Mouse (Mus musculus): ENCODE data around the gene Trim65.
A peak's percentile ranks its signal among the peaks of the same experiment; 100 is the strongest.

Gene Trim65

DNA sequence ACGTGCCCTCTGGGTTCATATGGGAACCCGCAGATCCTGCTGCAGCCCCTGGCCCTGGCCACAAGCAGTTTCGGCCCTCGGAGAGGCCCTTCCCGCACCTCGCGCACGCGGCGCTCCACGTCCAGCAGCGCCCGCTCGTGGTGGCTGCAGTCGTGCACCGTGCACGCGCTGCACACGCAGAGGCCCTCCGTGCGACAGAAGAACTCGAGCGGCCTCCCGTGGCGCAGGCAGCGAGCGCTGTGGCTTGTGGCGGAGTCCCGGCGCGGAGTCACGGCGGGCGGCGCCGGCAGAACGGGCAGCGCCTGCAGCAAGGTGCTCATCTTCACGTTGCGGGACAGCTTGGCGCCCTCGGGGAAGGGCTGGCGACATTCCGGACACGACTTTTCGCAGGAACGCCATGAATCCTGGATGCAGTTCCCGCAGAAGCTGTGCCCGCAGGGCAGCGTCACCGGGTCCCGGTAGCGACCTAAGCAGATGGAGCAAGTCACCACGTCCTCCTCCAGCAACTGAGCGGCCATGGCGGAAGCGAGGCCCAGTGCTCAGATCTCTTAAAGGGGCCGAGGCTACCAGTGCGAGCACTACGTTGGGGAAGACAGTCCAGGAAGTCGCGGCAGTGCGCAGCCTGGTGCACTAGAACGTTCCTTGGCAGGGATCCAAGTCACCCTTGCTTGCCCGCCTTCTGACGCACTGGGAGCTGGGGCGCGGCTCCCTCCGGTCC lies at the start of gene Trim65:
Gene Trim65, minus strand, starts transcription at position 641 of the 718 bp plus-strand sequence.
- peak; percentile 81 to 91 for DNase-seq (ENCODE audit: low spot score in 2 of 2)

DNA sequence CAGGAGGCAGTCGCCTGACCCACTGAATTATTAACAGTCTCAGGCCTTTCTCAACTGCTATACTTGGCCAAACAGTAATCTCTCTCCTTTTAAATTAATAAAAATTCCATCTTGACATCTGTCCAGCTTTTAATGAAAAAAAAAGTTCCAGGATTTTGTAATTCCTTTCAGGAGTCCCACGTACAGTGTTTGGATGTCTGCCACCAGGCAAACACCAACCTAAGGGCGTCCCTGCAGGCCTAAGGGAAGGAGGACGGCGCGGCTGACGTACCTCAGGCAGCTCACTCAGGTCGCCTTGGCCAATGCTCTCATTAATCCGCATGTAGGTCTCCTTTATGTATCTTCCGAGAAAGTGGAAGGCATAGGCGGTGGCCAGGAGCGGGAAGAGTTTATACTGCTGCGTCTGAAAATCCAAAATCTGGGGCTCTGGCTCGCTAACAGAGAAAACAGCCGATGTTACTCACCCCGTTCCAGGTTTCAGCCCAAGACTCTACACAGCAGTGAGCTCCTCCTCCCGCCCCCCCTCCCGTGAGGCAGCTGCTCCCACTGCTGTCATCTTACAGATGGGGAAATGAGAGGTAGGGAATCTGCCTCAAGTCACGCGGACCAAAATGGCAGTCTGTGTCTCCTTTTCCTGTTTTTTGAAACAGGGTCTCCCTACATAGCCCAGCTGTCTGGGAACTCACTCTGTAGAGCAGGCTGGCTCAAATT lies 47.6 kb upstream of the Trim65 start:
- no peak for DNase-seq (ENCODE audit: low spot score in 2 of 2)

DNA sequence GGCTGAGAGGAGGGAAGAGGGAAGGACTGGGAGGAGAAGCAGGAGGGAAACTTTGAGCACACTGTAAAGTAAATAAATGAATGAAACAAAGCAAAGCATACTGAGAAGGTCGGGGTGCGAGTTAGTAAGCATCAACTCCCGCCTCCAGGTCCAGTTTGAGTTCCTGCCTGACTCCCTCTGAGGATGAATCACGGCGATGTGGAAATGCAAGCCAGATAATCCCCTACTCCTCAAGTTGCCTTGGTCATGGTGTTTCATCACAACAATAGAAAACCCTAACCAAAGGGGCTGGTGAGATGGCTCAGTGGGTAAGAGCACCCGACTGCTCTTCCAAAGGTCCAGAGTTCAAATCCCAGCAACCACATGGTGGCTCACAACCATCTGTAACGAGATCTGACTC lies 45.1 kb upstream of the Trim65 start:
- DNase-seq (ENCODE audit: low spot score in 2 of 2): no peak

DNA sequence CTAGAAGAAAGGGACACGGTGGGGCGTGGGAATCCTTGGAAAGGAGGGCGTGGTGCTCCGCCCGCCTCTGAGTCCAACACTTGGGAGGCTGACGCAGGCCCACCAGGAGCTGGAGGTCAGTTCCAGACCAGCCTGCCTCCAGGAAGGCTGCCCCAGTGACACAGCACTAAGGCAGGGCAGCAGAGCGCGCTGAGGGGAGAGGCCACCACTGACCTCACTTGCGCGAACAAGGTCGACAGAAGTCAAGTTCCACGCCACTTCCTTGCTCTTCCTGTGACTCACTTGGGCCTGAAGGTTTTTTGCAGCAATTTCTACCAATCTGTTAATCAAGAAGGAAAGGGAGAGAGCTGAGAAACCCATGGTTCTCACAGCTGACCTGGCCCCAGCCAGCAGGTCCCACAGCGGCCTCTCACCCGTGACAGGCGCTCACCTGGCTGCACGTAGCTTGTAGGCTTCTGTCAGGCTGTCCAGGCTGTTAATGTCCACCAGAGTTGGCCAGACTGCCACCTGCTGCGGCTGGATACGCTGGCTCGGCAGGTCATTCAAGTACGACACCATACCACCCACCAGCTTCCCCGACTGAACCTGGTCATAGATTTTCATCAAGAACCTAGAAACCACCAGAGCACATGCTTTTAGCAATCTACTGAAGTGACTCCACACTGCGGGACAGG lies 44.0 kb upstream of the Trim65 start:
- DNase-seq (ENCODE audit: low spot score in 2 of 2): no peak

DNA sequence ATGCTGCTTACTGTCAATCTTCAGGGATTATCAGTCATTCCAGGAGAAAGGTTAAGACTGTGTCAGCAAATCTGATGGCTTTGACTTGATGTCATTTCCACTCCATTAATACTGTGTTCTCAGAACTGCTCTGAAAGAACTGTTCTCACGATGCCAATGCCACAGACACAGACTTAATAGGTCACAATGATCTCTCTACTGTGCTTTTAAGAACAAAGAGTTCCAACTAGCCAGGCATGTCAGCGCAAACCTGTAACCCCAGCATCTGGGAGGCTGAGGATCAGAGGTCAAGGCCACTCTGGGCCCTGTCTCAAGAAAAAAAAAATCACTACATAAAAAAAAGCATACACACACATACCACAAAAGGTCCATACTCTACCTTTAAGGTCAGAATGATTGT lies 41.0 kb upstream of the Trim65 start:
- DNase-seq (ENCODE audit: low spot score in 2 of 2): no peak

DNA sequence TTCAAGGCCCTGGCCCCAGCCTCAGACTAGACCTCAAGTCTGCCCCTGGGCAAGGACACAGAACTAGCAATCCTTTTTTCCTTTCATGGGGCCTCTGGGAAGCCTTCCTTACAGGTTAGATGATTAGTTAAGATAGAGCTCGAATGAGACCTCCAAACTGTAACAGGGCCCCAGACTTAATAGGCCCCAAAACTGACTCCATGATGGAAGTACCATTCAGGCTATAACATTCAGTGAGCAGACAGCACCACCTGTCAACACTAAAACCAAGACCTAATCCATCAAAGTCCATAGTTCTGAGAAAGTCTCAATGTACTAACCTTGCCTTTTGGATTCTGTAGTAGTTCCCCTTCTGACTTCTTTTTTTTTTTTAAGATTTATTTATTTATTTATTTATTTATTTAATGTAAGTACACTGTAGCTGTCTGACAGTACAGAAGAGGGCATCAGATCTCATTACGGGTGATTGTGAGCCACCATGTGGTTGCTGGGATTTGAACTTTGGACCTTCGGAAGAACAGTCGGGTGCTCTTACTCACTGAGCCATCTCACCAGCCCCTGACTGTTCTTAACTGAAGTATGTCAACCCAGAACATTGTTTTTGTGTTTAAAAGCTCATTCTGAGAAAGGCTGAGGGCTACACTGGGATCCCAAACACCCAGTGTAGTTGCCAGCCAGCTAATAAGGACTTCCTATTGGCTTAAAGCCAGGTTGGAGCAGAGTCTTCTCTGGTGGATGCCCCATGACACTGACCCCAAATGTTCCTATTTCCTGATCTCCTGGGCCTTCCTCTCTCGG lies 39.3 kb upstream of the Trim65 start:
- no peak for DNase-seq (ENCODE audit: low spot score in 2 of 2)

DNA sequence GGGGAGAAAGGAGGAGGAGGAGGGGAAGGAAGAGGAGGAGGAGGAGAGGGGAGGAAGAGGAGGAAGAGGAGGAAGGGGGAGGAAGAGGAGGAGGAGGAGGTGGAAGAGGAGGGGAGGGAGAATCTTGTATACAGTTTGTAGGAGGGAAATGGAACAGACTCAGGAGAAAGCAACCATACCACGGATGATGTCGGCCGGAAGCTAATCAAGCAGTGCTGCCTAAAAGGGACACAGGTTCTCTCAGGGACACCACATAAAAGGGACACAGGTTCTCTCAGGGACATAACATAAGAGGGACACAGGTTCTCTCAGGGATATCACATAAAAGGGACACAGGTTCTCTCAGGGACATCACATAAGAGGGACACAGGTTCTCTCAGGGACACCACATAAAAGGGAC lies 38.3 kb upstream of the Trim65 start:
- DNase-seq (ENCODE audit: low spot score in 2 of 2): no peak

DNA sequence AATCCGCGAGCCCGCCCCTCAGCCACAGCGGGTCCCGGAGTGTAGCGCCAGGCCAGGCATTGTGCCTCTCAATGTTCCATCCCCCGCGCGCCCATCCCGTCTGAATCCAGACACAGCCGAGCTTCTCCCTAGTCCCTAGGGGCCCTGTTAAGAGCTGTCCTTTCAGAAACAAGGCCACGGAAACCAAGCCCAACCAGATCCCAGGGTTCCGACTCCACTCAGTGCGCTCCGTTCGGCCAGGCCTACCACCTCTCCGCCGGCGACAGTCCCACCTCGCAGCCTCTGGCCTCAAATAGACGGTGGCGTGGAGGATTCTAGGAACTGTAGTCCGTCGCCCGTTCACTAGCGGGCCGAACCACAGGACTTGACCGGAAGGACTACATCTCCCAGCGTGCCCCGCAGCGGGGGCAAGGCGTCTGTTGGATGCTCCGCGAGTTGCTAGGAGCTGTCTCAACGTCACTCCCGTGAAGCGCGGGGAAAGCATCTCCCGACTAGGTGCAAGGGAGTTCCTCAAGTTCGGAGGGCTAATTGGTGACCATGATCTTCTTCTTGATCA lies 37.0 kb upstream of the Trim65 start, which contains the start of gene Fbf1:
Gene Fbf1, minus strand, starts transcription at position 283 of the 556 bp plus-strand sequence.
- DNase-seq (ENCODE audit: low spot score in 2 of 2): peak; percentile 91 to 95

DNA sequence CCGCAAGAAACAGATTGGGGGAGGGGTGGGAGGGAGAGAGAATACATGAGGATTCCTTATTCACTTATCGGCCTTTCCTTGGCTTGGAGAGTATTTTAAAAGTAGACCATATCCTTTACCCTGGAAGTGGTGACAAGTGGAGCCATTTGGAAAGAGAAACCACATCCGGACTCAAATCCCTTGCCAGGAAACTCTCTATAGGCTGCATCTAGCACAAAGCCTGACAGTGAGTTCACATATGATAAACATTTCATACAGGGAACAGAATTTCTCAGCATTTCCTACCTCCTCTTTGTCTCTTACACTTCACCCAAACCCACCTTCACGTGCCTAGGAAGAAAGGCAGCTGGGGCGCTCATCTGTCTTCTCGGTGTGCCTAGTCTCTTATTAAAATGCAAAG lies 36.3 kb upstream of the Trim65 start:
- DNase-seq (ENCODE audit: low spot score in 2 of 2): no peak

DNA sequence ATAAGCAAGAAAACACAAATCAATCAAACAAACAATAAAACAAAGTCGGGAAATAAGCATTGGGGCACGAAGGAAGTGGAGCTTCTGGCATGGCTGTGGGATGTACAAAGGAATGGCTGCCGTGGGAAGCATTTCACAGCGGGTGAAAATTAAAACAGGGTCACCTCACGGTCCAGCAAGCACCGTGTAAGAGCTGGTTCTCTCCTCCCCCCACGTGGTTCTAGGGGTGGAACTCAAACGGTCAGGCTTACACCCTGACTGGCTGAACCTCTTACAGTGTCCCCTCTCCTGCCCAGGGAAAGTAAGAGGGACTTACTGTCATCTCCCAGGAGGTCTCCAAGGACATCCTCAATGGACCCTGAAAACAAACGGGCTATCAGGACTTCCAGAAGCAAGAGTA lies 32.1 kb upstream of the Trim65 start:
- DNase-seq (ENCODE audit: low spot score in 2 of 2): no peak

DNA sequence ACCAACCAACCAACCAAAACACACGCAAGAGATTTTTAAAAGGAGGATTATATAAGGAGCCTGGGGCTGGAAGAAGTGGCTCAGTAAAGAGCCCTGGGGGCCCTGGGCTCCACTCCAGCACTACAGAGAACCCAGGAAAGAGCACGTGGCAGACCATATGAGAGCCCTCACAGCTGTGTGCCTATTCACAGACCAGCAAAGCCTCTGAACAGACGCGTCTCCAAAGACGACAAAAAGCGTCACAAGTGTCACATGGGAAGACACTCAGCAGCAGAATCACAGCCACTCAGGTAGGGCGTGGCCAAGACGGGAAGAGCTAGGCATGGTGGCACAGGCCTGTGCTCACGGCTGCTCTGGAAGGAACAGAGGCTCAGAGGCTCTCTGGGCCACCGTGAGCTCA lies 31.2 kb upstream of the Trim65 start:
- no peak for DNase-seq (ENCODE audit: low spot score in 2 of 2)

DNA sequence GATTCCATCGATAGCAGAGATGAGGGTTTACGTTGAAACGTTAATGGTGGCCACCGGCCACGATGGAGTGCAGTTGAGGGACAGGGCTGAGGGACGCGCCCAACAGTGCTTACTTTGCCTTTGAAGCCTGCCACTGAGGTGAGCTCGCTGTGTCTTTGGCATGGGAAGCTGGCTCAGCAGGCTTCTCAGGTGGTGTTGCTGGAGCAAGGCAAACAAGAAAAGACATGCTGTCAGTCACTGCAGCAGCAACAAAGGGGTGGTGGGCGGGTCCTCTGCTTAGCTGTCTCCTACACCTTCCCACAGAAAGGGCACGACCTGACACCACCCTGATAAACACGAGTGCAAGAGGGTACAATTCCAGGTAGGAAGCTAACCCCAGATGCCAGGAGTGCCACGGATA lies 30.4 kb upstream of the Trim65 start:
- DNase-seq (ENCODE audit: low spot score in 2 of 2): peak; percentile 57 to 72

DNA sequence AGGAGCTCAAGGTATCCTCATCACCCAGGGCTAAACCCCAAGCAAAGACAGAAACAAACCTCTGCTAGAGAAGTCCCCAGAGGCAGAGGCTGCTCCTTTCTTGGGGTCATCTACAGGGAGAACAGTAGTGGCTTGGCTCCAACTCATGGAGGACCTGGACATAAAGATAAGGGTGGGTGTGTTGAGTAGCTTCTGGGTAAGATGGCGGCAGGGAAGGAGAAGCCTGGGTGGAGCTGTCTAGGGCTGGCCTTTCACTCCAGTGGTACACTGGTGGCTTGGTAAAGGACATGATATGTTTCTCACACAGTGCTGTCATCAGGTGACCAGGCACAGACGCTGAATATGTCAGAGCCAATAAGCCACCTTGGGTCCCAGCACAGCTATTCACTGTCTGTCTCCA lies 20.0 kb upstream of the Trim65 start:
- DNase-seq (ENCODE audit: low spot score in 2 of 2): no peak

DNA sequence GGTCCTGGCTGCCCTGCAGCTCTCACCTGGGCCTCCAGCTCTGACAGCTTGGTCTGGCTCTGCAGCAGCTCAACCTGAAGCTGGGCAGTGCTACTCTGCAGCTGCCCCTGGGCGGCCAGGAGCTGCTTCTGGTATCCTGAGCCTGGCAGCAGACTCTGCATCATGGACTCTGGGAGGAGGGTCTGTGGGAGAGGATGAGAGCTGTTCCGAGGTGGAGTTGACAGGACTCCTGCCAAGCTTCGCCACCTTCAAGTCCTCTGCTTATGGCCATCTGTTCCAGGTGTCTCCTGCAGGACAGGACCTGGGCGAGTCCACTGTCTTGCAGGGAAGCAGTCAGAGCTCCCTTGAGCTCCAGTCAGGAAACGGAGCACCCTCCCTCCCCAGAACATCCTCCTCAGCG lies 18.4 kb upstream of the Trim65 start:
- no peak for DNase-seq (ENCODE audit: low spot score in 2 of 2)

DNA sequence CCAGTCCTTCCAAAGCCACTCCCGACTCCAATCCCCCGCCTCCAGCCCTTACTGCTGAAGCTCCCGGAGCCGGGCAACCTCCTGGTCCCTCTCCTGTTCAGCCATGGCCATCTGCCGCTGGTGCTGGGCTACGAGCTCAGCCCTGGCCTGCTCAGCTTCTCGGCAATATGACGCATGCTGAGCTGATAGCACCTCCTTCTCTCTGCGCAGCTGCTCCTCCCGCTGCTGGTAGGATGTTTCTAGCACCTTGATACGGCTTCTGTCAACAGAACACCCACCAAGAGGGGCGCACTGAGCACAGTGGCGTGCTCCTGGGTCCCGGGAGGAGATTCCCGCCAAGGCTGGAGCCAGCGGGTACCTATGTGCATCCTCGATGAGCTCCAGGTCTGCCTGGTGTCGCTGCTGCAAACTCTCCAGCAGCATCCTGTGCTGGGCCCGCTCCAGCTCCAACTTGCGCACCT lies 17.9 kb upstream of the Trim65 start:
- DNase-seq (ENCODE audit: low spot score in 2 of 2): no peak

DNA sequence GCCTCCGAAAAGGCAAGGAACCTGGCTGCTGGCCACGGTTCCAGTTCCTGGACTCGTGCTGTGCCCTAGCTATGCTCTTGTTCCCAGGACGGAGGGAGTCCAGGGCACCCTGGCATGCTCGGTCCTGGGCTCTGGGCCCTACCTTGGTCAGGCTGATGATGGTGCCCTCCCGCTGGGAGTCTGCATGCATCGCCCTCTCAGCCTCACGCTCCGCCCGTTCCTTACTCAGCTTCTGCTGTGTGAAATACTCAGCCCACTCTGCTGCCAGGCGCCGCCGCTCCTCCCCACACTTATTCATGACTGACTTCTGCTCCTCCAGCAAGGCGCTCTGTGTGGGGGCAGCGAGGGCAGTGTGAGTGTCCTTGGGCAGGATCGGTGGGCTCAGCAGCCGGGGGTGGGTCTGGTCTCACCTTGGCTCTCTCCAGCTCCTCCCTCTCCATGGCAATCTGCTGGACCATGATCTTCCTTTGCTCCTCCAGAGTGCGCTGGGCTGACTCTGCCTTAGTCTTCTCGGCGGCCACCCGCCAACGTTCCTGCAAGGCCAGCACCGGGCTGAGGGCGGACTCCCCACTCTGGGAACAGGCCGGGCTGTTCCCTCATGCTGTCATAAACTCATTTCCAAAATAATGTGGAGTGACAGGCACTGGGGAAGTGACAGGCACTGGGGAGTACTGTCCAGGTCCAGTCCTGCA lies 15.5 kb upstream of the Trim65 start:
- peak in 1 of 2 experiments; percentile 31 for DNase-seq (ENCODE audit: low spot score in 2 of 2)

DNA sequence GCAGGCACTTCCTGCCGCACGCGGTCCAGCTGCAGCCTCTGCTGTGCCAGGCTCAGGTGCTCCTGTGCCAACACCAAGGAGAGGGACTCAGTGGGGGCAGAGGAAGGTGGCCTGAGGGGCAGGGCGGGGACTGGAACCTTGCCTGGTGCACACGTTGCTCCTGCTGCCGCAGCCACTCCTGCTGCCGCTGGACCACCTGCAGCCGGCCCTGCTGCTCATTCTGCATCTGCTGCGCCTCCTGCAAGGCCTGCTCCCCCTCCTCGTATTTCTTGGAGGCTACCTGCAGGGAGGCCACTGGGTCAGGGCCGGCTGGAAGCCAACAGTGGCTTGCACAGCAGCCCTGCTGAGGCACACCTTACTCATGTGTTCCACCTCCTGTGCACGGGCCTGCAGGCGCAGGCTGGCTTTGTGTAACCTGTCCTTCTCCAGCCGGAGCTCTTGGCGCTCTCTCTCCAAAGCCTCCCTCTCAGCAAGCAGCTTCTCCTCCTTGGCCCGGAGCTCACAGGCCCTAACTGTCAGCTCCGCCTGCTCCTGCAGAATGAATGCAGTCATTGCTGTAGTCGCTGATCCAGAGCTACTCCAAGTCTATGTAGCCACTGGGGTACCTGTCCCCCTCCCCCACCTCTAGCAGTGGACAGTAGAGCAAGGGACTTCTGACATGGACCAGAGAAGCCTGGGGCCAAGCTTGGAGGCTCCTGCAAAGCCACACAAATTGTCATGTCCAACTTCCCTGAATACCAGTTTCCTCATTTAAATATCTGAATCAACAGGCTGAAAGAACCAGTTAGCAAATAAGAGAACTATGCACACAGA lies 14.8 kb upstream of the Trim65 start:
- no peak for DNase-seq (ENCODE audit: low spot score in 2 of 2)

DNA sequence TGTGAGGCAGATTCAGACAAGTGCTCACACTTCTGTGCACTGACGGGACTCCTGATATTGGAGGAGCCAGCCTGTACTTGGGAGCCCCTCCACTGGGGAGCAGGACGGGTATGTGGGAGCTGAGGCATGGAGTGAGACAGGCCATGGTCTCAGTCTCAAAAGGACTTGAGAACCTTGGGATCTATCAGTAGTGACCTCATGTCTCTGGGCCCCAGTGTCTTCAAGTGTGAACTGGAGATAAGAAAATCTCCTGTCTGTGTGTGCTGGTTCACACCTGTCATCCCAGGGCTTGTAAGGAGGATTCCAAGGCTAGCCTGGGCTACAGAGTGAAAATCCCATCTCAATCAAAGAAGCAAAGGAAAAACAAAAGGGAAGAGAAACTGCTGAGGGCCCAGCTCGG lies 12.5 kb upstream of the Trim65 start:
- no peak for DNase-seq (ENCODE audit: low spot score in 2 of 2)

DNA sequence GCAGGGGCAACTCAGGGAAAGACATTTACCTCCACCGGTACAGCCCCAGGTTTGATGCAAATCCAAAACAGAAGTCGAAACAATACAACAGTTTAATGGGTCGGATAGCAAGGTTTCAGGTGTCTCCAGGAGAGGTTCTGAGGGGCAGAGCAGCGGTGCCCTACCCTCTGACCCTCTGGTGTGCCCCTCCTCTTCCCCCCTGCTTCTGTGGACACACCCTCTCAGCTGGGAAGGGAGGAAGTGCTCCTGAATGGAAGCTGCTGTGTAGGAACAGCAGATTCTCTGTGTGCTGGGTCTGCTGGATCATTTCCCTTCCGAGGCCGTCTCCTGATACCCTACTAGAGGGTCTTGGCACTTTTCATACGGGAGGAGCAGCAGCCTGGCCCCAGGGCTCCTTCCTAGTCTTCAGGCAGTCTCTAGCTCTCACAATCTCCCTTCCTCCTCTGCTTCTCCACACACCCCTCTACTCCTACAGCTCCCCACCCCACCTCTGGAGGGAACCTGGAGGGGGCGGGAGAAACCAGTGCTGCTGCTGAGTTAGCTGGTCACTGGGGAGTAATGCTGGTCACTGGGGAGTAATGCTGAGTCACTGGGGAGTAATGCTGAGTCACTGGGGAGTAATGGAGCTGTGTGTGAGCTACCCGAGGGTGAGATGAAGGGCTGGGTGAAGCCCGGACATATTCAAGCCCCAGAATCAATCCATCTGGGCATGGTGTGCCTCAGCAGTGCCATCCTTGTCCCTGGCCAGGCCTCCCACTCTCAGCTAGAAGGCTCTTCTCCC lies 11.5 kb upstream of the Trim65 start:
- no peak for DNase-seq (ENCODE audit: low spot score in 2 of 2)
